Comparison of ENCODE assay signal across 9 mouse cellular contexts in the genomic region with DNA sequence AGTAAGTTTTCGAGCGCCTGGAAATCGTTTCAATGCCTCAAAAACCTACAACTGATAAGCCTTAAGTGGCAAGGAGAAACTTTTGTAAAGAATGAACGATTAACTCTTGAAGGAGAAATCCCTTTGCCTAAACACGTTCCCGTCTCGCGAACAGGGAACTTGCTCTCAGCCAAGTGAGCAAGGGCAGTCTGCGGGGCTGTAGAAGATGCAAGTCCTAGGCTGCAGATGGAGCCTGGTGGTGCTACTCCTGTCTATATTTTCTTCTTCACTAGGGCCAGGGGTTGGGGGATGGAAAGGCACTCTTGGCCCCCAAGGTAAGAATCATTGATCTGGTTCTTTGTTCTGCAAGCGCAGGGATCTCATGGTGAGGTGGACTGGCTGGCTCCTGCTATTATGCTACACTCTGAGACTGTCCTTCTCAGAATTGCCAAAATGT.
DNase-seq lines count a peak whose midpoint lies in the region.
"Had no signal": no experiment of that assay in that cellular context is flagged by ENCODE, and none has a peak within 500 bp of the region (broad histone marks: within the 10 kb centered on the region; RNA-seq: fewer than 3 reads in every experiment).

No protein-coding gene starts in this region.

- peak; percentile 85 for DNase-seq in heart, adult 11 months
- DNase-seq in heart, adult 8-10 months (ENCODE audit: low spot score): no peak
- DNase-seq in kidney, postnatal 4 days: peak; percentile 27 to 42
- DNase-seq in kidney, postnatal 14 days: no peak
- peak; percentile 56 for DNase-seq in embryo, embryonic 11 days
- peak; percentile 42 to 44 for DNase-seq in heart, postnatal 10 days
- DNase-seq in right cerebral cortex, postnatal 25 days: no peak
- DNase-seq in ovary, postnatal 14 days (ENCODE audit: low spot score): no peak
- DNase-seq: cerebellum, postnatal 25 days had no signal

- intact Hi-C loops in heart, postnatal 10 days (cut with DNase I): no loop called here

Comparison
In these comparisons a context has a peak if more than half of its experiments do, and no peak if none do; other contexts are left out.
1. DNase-seq: peak in heart, adult 11 months (single experiment), kidney, postnatal 4 days (2 of 2), embryo, embryonic 11 days (single experiment) and heart, postnatal 10 days (2 of 2); none in heart, adult 8-10 months (single experiment), kidney, postnatal 14 days (single experiment), right cerebral cortex, postnatal 25 days (single experiment) and ovary, postnatal 14 days (single experiment).